ENCODE assay signal across 11 mouse cellular contexts in the genomic region with DNA sequence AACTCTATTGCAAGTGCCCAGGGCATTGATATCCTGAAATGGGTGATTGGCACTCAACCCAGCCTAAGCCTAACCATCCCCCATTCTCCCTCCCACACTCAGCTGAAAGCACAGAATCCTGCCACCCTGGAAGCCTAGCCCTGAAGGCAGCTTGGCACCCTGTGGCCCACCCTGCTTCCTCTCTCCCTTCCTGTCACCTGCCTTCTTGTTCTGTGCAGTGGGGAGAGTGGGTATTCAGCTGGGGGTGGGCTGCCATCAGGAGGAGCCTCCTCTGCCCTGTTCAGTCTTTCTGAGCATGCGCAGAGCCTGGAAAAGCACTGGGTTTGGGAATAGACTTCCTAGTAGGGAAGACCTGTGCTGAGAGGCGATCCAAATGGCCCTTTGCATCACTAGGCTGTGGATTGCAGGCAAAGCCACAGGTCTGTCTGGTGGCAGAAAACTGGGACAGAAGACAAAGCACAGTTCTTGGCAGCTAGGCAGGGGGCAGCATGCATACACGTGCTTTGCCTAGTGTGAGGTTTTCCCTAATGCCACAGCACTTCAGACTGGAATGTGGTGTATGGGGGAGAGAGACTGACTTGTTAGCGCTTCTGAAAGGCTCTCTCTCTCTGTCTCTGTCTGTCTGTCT.
DNase-seq lines count a peak whose midpoint lies in the region; ATAC-seq and TF ChIP-seq lines count a peak whose summit lies in the region.
"Had no signal": no experiment of that assay in that cellular context is flagged by ENCODE, and none has a peak within 500 bp of the region (broad histone marks: within the 10 kb centered on the region; RNA-seq: fewer than 3 reads in every experiment).

No protein-coding gene starts in this region.

- H3K9me3 ChIP-seq in forebrain, embryonic 14.5 days (replicated peaks; ENCODE audit: control insufficient read depth, low read length), result no peaks in the 10 kb centered on the region
- no peaks in the 10 kb centered on the region for H3K9me3 ChIP-seq in neural tube, embryonic 14.5 days (ENCODE audit: control insufficient read depth, low read length)
- H3K9me3 ChIP-seq: kidney, embryonic 15.5 days had no signal

- intact Hi-C loops in left cerebral cortex, adult 2 months (cut with DNase I), result no loop called here
- intact Hi-C loops in gastrocnemius, postnatal 36 days (cut with DNase I), result no loop called here

- peak overlapping the region; percentile 74 for H3K4me3 ChIP-seq in left cerebral cortex, adult 2 months
- H3K4me3 ChIP-seq in forebrain, embryonic 14.5 days (ENCODE audit: low read depth, low read length), result no peak overlapping the region
- no peak overlapping the region for H3K4me3 ChIP-seq in neural tube, embryonic 14.5 days (ENCODE audit: low read depth, low read length)
- H3K4me3 ChIP-seq: kidney, embryonic 15.5 days had no signal

- H3K36me3 ChIP-seq in forebrain, embryonic 14.5 days (ENCODE audit: control insufficient read depth, insufficient read depth, low read length), result no peaks in the 10 kb centered on the region
- H3K36me3 ChIP-seq in neural tube, embryonic 14.5 days (ENCODE audit: control insufficient read depth, insufficient read depth, low read length), result no peaks in the 10 kb centered on the region
- H3K36me3 ChIP-seq: kidney, embryonic 15.5 days had no signal

- 44% methylated on average over 4 of the region's 4 CpGs for WGBS in forebrain, embryonic 14.5 days
- 40% methylated on average over 4 of the region's 4 CpGs for WGBS in neural tube, embryonic 14.5 days

- peak overlapping the region; percentile 65 for H3K4me2 ChIP-seq in forebrain, embryonic 14.5 days (ENCODE audit: low read length)
- peak overlapping the region; percentile 69 for H3K4me2 ChIP-seq in neural tube, embryonic 14.5 days (ENCODE audit: low read depth, low read length)
- H3K4me2 ChIP-seq: kidney, embryonic 15.5 days had no signal

- TF ChIP-seq CTCF in left cerebral cortex, adult 2 months (IDR thresholded peaks at IDR 0.05), result no peak

- H3K4me1 ChIP-seq in forebrain, embryonic 14.5 days (ENCODE audit: control insufficient read depth, insufficient read depth, low read length), result peaks cover 32% of the 10 kb centered on the region
- H3K4me1 ChIP-seq in neural tube, embryonic 14.5 days (ENCODE audit: control insufficient read depth, insufficient read depth, low read length), result peaks cover 27% of the 10 kb centered on the region

- peak overlapping the region; percentile 45; the same call in 1 of the 2 replicates for H3K9ac ChIP-seq in forebrain, embryonic 14.5 days (ENCODE audit: low read length)
- no peak overlapping the region for H3K9ac ChIP-seq in neural tube, embryonic 14.5 days (replicated peaks; ENCODE audit: low read depth, low read length)
- H3K9ac ChIP-seq: kidney, embryonic 15.5 days had no signal

- H3K27me3 ChIP-seq in forebrain, embryonic 14.5 days (replicated peaks; ENCODE audit: control insufficient read depth, insufficient read depth, low read length), result peaks cover 11% of the 10 kb centered on the region
- H3K27me3 ChIP-seq in neural tube, embryonic 14.5 days (ENCODE audit: control insufficient read depth, insufficient read depth, low read length), result no peaks in the 10 kb centered on the region

- peak; percentile 51 to 58 for DNase-seq in left cerebral cortex, adult 2 months (ENCODE audit: extremely low spot score in 1 of 2, low spot score in 2 of 2)
- no peak for DNase-seq in left cerebral cortex, adult 11 months (ENCODE audit: low spot score)
- DNase-seq in forebrain, embryonic 14.5 days (ENCODE audit: low spot score), result peak; percentile 38
- DNase-seq in layer of hippocampus, postnatal 14 days (ENCODE audit: low spot score in 2 of 2), result peak; percentile 60 to 62
- DNase-seq in thymus, postnatal 25 days, result no peak
- no peak for DNase-seq in gastrocnemius, postnatal 36 days
- DNase-seq: gastrocnemius, postnatal 14 days; heart, postnatal 36 days; lung, postnatal 36 days had no signal

- no peak for ATAC-seq in forebrain, embryonic 14.5 days
- no peak for ATAC-seq in neural tube, embryonic 14.5 days (ENCODE audit: low read depth)

- peak overlapping the region; percentile 94 for H3K27ac ChIP-seq in left cerebral cortex, adult 2 months
- no peak overlapping the region; the same call in 1 of the 2 replicates for H3K27ac ChIP-seq in forebrain, embryonic 14.5 days (ENCODE audit: low read depth, low read length)
- no peak overlapping the region for H3K27ac ChIP-seq in neural tube, embryonic 14.5 days (ENCODE audit: low read depth, low read length)
- H3K27ac ChIP-seq: kidney, embryonic 15.5 days had no signal

Comparison
In these comparisons a context has a peak if more than half of its experiments do, and no peak if none do; other contexts are left out.
1. DNase-seq: peak in left cerebral cortex, adult 2 months (2 of 2), forebrain, embryonic 14.5 days (single experiment) and layer of hippocampus, postnatal 14 days (2 of 2); none in left cerebral cortex, adult 11 months (single experiment), thymus, postnatal 25 days (single experiment) and gastrocnemius, postnatal 36 days (0 of 2).